Mouse (Mus musculus) telencephalon, adult 2 months (tissue): Measurements from ENCODE around the gene Gm20388.

Experiments
- DNase-seq: peaks from one replicate; pipeline ENCODE4 v3.0.0-alpha.2; 2011; ENCODE audit warnings: low read depth, low spot score

Gene Gm20388

DNA sequence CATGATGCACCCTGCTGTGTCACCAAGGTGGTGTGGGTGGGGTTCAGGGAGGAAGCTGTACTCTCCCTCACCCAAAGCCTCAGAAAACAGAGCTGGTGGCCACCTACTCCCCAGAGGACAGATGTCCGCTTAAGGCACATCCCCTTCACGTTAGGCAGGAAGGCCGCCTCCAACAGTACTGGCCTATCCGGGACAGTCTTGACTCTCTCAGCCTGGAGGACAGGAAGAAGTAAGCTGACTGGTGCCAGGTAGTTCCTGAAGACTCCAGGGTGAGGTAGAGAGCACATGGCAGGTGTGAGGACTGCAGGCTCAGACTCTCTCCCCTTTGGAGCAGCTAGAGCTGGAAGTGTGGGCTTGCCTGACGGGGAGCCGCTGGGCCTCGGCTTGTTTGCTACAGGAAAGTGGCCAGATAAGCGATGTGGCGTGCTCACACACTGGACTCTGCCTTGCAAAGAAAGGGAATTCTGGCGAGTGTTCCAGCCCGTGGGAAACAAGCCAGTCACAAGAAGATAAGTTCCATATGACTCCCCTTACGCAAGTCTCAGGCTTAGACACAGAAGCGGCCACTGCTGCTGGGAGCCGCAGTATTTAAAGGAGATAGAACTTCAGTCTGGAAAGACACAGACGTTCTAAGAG lies 3791.4 kb downstream of the Gm20388 start:
- no peak for DNase-seq

GRCm38 (mm10) chr8:123705376-123705775 lies 3794.7 kb downstream of the Gm20388 start:
- DNase-seq, result no peak

GRCm38 (mm10) chr8:123707137-123707536 lies 3796.5 kb downstream of the Gm20388 start:
- peak; percentile 65 for DNase-seq

GRCm38 (mm10) chr8:123708729-123709128 lies 3798.1 kb downstream of the Gm20388 start:
- no peak for DNase-seq

DNA sequence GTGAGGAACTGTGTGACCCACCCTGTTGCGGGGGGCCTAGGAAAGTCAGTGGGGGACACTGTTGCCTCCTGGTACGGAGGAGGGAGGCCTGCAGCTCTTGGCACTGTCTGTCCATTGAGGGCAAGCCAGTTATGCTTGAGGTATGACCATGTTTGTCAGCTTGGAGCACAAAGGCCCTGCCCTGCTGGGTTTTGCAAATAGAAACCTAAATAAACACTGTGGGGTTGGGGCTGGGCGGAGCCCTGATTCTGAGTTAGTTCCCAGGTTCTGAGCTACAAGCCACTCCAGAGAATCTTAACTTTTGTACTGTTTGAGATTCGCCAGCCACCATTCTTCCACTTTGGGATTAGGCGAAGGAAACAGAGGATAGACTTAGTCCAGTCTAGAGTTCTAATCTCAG lies 3799.7 kb downstream of the Gm20388 start:
- DNase-seq, result no peak

GRCm38 (mm10) chr8:123714451-123714850 lies 3803.8 kb downstream of the Gm20388 start:
- DNase-seq, result no peak

DNA sequence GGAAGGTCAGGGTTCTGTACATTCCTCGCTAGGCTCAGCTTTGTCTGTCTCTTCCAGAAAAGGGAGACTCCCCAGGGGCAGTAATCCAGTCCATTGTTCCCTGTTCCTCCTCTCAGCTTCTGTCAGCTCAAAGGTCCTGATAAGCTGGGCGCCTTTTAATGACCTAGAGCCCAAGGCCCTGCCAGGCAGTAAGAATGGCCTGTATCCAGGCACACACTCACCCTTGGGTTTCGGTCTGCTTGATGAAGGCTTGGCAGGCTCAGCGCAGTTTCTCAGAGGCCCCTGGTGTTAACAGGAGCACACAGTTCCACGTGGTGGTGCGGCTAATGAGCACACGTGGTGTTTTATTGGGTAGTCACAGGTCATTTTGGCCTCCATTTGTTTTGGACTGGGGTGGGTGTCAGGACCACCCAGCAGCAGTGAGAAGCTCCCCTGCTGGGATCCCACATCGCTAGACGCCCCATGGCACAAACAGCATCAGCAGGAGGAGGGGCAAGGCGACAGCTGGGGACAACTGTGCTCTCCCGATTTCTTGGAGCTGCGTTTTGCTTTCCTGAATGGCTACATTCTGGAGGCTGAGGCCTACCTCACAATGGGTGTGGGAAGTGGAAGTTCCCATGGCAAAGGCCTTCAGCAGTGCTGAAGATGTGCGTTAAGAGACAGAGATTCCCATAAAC lies 3805.4 kb downstream of the Gm20388 start:
- no peak for DNase-seq

- DNase-seq, result no peak
These were observed 3806.5 kb downstream of the Gm20388 start for GRCm38 (mm10) chr8:123717104-123717503.

DNA sequence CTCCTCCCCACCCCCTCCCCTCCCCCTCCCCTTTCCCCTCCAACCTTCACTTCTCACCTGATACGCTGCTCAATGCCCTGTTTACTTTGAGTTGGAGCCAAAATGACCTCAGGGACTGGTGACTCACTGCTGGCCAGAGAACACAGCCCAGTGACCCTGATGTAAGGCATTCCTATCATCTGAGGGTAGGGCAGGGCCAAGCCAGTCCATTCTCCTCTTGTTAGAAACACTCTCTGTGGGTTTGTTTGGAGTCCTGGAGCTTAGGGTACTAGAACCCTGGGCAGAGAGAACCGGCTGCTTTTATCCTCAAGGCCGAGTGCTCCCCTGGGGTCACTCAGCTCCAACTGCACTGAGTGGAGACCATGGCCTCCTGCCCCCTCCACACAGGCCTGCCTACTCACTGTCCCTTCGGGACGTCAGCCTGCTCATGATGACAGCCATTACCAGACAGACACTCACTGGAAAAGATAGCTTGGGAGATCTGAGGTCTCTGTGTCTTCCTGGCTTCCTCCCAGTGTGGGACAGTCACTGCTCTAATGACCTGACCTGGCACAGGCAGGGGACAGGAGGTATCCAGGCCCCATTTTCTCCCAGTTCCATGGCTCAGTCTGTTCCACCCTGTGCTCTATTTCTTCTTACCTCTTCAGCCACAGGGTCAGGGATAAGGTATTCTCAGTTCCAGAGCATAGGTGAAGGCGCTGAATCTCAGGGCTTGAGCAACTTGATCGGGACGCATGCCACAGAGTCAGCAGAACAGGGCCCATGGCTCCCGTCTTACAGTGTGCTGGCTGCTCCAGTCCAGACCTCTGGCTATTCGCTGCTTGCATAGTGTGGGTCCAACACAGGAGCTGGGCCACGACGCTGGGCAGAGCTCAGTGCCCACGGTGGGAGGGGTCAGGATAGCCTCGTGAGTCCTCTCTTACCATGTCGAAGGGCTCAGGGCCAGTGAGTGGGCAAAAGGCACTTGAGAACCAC lies 3807.2 kb downstream of the Gm20388 start:
- DNase-seq, result no peak

- no peak for DNase-seq
These were observed 3808.1 kb downstream of the Gm20388 start for GRCm38 (mm10) chr8:123718752-123719151.

DNA sequence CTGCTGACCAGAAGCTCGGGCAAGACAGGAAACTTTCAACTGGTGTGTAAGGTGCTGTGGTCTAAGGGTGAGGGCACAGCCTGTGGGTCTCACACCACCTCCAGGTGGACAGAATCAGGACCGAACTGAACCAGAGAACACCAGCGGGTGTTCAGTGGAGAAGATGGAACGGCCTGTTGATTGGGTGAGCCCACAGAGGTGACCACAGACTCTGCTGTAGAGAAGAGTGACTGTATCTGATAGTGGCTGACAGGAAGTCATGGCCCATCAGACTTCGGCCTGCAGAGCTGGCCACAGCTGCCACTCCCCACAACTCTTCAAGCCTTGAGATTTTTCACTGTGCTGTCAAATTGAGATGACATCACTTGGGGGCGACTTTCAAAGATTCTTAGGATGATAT lies 3808.6 kb downstream of the Gm20388 start:
- no peak for DNase-seq

DNA sequence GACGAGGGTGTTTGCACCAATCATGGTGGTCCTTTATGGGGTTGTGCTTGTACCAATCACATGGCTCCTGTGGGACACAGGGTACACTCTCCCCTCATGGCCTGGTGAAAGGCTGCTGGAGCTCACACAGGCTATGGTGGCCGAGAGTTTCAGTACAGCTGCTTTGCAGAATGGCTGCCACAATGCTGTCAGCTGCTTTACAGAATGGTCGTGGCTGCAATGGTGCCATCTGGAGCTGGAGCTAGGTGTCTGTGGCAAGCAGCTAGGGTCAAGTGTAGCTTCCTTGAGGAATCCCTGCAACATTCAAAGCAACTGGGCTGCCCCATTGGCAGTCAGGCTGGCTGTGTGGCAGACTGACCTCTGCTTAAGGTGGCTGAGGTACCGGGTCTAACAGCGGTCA lies 3809.2 kb downstream of the Gm20388 start:
- no peak for DNase-seq

DNA sequence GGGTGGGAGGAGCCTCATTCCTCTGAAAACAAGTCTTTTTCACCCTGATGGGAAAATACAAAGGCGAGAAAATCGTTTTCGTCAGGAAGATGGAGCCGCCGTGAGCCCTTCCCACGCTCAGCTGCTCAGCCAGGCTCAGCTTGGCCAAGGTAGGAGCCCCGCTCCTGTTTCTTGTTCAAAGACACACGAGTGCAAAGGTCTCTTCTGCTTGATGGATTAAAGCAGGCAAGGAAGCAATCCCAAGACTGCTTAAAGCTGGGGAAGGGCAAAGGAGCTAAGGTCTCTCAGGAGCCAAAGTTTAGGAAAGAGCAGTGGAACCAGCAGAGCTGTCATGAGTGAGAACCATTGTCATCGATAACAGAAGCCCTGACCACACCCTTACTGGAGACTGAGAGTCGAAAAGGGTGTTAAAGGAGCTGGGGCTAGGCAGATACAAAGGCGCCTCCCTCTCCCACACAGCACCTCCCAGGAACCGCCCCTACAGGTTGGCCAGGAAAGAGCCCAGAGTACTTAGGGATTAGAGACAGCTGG lies 3809.9 kb downstream of the Gm20388 start:
- DNase-seq, result no peak

GRCm38 (mm10) chr8:123722245-123722644 lies 3811.6 kb downstream of the Gm20388 start:
- no peak for DNase-seq

- peak; percentile 84 for DNase-seq
These were observed 3814.1 kb downstream of the Gm20388 start for GRCm38 (mm10) chr8:123724752-123725151.

- no peak for DNase-seq
These were observed 3814.6 kb downstream of the Gm20388 start for GRCm38 (mm10) chr8:123725261-123725660.

DNA sequence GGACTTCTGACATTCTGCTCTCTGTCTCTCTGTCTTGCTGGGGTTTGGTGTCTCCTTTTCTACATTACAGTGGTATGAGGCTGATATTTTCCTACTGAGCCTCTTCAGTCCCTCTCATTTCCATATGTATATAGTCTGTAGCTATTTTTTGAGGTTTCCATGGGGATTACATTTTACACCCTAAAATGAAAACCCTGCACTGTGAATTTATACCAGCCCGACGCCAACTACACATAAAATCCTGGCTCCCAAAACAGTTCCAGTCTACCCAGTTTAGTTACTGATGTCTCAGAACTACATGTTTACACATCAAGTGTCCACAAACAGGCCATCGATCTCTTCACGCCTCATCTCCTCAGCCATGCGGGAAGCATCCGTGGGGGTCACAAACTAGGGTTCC lies 3816.1 kb downstream of the Gm20388 start:
- no peak for DNase-seq

DNA sequence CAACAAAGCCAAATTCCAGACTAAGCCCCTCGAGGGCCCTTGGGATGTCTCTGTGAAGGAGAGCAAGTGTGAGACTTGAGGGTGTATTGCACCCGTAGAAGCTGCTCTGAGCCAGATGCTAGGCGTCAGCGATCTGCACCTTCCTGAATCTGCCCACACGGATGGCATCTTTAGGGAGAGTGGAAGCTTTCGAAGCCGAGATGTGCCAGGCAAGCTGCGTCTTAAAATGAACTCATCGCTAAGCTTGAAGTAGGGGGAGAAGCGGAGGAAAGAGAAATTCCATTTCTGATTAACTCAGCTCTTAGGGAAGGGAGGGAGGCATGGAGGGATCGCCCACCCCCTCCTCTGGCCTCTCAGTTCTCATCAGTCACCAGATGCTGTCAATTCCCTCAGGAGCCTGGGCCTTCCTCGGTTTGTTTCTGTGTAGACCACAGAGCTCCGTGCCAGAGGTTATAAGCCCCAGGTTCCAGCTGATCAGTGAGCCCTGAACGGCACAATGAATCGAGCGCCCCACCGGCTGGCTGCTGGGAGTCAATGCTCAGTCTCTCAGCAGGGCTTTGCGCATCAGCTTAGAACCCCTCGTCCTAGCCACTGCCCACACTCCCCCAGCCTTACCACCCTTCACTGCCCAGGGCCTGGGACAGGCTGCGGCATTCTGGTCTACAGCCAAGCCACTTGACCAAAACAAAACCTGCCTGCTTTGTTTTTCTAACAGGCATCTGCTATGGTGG lies 3818.6 kb downstream of the Gm20388 start:
- peak; percentile 94 for DNase-seq

- no peak for DNase-seq
These were observed 3819.3 kb downstream of the Gm20388 start for GRCm38 (mm10) chr8:123729786-123730411.

GRCm38 (mm10) chr8:123732332-123732731 lies 3821.7 kb downstream of the Gm20388 start:
- DNase-seq, result no peak

GRCm38 (mm10) chr8:123734486-123734885 lies 3823.8 kb downstream of the Gm20388 start:
- no peak for DNase-seq
